Mouse (Mus musculus) left cerebral cortex, adult 8-10 months (tissue): ENCODE measurements at regions not wholly inside any gene's neighbourhood (a gene's known extent, or its start where the extent isn't known, plus 50 kb on each side); places are given as distances from the start of the nearest gene placed in this dataset.
"Not testable (repeated sequence)": the region's sequence is repeated elsewhere in the genome, so short reads cannot be mapped to it uniquely, and the experiment has no call there.

ENCODE experiments used
- DNase-seq, 2 experiments: peaks; one replicate each; pipeline ENCODE4 v3.0.0; 2022; ENCODE audit warnings: low spot score in 2 of 2

GRCm38 (mm10) chr3:8006708-8007395 lies 1386.6 kb upstream of the 1700008P02Rik start:
- DNase-seq = no peak

GRCm38 (mm10) chr3:8006273-8006672 lies 1386.0 kb upstream of the 1700008P02Rik start:
- DNase-seq = no peak

- not testable (repeated sequence) for DNase-seq
Measured at GRCm38 (mm10) chr3:8005684-8006083, 1385.4 kb upstream of the 1700008P02Rik start.

DNA sequence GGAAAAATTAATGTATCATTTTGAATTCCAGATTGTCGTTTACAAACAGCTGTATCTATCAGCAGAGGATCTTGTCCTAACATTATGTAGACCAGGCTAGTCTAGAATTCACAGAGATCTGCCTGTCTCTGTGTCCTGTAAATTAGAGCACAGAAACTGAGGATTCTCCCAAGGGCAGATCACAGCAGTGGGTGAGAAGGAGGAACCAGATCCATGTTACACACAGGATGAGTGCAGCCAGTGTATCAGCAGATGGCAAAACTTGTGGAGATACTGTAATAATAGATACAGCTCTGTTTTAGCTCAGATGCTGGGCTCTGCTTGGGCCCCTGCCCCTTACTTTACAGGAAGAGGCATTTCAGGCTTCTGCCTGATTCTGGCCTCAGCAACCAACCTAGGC lies 1384.0 kb upstream of the 1700008P02Rik start:
- no peak for DNase-seq

DNA sequence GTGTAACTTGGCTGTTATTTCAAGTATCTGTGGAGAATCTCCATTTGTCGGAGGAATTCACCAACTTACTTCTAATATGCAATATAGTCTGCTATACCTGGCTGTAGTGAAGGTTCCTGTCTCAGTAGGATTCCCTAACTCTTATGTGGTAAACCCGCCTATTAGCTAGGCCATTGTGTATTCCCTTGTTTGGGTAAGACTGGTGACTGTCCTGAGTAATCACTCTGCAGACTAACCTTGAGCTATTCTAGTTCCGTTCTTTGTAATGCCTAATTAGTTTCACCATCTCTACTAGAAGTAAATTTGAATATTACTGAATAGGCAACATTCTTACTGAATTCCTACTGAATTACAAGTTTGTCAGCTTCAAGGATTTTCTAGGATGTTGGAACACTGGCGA lies 1380.8 kb upstream of the 1700008P02Rik start:
- DNase-seq = no peak

- DNase-seq = no peak
Measured at GRCm38 (mm10) chr3:7992322-7992721, 1372.1 kb upstream of the 1700008P02Rik start.

GRCm38 (mm10) chr3:7973287-7973686 lies 1353.0 kb upstream of the 1700008P02Rik start:
- no peak for DNase-seq

GRCm38 (mm10) chr3:7953911-7954310 lies 1333.7 kb upstream of the 1700008P02Rik start:
- no peak for DNase-seq

- no peak for DNase-seq
Measured at GRCm38 (mm10) chr3:7943646-7944381, 1323.6 kb upstream of the 1700008P02Rik start.
